Mouse (Mus musculus) heart, adult 9 months (tissue): ENCODE results near the gene Olfr872.
"Not testable (repeated sequence)": the region's sequence is repeated elsewhere in the genome, so short reads cannot be mapped to it uniquely, and the experiment has no call there.

Source experiments
- DNase-seq, 2 experiments: peaks; one replicate each; pipeline ENCODE4 v3.0.0; 2022; ENCODE audit warnings: low spot score in 2 of 2

Gene Olfr872

DNA sequence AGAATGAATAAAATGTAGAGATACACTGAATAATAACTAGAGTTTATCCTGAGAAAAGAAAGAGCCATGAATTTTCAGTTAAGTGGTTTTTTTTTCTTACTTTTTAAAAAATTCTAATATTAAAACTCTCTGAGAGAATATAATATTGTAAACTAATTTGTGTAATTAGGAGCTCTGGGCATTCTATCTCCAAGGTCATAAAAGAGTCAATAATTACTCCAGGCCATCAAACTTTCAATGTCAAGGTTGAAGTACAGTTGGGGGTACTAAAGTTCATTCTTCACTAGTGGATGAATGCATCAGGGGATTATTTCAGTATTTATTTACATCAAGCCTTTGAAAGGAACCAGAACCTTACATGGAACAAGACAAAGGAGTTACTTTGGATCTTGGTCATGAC lies at the start of gene Olfr872:
TSS of gene Olfr872 (plus strand) at position 301 of the 400 bp plus-strand sequence.
- no peak for DNase-seq

DNA sequence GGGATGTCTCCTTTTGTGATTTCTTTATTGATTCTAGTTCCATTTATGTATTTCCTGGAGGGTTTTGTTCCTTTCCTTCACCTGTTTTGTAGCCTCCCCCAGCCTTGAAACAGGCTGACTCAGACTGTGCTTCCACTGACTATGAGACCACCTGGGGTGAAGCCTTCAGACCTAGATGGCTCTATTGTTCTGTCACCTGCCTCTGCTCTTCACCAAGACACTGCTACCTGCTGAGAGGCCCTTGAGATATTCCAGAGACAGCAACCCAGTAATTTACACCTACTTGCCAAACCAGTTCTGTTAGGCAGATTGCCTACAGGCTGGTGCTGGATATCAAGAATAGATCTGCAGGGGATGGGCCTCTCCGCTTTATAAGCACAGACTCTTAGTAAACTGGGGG lies 34.8 kb upstream of the Olfr872 start:
- no peak for DNase-seq

DNA sequence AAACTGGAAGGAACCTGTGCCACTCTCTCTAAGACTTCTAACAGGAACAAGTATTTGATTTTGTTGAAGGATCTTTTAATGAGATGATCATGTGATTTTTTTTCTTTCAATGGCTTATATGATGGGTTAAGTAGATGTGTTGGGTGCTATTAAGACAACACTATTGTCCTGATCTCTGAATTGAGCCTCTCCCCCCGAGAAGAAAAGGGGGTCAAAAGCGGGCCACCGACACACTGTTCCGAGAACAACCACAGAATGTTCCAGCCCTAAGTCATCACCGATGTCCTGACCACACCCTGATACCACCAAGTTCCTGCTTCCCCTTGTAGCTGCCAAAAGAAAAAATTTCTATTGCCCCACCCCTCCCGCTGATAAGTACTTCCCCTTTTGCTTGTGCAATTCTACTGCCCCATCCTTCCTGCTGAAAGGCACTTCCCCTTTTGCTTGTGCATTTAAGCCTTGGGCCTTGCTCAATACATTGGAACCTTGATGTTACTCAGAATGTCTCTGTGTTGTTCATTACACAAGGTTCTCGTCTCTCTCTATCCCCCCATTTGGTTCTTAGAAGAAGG lies 33.4 kb upstream of the Olfr872 start:
- DNase-seq: not testable (repeated sequence)

DNA sequence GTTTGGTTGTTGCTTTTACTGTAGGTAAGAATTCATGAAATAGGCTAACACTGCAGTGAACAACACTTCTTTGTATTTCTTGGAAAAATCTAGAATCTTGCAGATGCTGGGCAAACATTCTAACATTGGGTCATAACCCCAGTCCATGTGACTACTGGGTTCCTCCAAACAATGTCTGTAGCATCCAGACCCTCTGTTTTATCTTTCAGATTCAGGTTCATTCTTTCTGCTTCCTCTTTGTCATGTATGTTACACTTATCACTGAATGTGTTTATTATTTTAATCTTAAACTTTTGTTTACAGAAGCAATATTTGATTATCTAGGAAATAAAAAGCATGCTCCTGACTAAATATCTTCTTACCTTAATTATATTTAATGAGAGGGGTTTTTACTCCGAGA lies 26.1 kb upstream of the Olfr872 start:
- DNase-seq: no peak

DNA sequence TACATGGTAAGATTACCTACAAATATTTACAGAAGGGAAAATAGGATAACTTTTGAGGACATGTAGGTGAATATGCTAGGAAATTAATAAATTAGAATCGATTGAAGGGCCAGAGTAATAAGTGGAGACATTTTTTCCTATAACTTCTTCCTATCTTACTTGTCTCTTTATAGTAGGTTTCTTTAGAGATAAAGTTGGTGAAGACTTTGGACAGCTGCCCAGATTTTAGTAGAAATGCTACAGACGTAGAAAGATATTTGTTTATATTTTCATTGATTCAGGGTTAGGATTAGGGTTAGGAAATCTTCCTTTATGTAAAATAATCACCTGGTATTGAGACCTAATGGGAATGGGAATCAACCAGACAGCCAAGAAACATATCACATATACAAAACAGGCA lies 25.4 kb upstream of the Olfr872 start:
- no peak for DNase-seq

DNA sequence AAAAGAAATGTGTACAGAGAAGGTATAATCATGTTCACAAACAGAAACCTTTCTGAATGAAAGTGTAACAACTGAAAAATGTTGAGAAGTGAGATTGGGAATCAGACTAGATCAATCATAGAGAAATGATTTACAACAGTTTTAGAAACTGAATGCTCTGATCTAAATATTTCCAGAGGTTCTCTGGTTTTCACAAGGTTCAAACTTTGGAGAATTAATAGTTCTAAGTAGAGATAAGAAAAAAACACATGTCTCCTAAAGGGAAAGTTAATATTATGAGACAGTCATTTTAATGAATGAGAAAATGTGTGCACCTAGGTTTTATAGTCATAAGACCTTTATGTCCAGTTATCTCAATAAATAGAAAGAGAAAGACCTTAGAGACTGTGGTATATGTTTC lies 25.0 kb upstream of the Olfr872 start, which contains the start of gene Olfr871:
TSS of gene Olfr871 (plus strand) at position 301 of the 400 bp plus-strand sequence.
- no peak for DNase-seq

DNA sequence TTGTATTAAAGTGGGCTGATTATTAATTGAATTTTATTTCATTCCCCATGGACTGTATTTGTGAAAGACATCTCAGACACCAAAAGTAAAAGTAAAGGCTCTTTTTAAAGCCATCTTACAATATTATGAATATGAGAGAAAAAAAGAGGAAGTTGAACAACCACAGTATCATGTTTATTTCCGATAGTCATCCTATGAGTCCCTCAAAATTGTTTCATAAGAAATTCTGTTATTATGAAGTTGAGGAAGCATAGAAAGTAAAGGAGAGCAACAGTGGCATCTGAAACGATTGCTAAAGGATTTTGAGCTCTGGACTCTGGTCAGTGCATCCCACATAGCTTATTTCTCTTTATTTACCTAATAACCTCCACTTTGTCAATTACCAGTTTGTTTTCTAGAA lies 459 bp downstream of the Olfr872 start:
- DNase-seq: no peak

DNA sequence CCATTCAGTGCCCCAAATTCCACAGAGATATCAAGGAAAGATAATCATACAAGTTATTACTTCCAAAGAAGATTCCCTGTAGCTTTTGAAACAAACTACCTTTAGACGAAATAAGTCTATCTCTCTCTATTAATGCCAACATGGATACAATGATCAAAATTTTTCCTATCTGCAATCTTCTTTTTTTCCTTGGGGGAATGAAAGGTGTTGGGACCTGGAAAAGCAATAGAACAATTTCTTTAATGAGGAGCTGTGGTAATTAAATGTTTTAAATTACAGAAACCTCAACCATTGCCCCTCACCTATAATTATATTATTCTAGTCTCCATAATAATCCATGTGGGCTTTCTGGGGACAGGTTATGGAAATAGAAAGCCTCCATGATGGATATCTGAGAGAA lies 45.1 kb downstream of the Olfr872 start, which contains the start of gene Olfr39:
TSS of gene Olfr39 (plus strand) at position 301 of the 400 bp plus-strand sequence.
- no peak for DNase-seq

DNA sequence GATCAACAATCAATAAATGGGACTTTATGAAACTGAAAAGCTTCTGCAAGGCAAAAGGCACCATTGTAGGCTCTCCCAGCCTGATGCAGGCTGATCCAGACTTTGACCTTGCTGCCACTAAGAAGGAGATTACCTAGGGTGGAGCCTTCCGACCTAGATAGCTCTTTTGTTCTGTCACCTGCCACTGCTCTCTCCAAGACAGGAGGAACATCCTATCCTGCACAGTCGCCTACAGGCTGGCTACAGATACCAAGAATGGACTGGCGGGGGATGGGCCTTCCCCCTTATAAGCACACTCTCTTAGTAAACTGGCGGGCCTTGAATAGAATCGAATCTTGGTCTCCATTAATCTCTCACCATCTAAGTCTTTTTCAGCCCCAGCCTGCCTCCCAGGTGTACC lies 58.6 kb downstream of the Olfr872 start:
- DNase-seq: not testable (repeated sequence)

DNA sequence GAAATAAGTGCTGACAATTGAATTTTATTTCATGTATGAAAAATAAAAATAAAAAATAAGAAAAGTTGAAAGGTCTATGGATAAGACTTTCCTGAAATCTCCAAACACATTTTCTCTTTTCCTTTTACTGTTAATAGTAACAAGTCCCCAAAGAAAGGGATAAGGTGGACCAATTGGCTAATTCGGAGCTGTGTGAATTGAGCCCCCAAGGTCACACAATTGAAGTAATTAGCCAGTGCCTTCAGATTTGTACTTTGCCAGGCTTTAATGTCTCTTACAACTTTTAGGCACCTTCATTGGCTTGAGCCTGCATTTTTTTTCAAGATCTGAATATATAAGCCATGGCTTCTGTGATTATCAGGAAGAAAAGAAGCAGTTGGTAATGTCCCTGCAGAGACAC lies 61.3 kb downstream of the Olfr872 start, which contains the start of gene Olfr873:
TSS of gene Olfr873 (plus strand) at position 301 of the 400 bp plus-strand sequence.
- DNase-seq: no peak
